Mouse (Mus musculus) heart, adult 18-20 months (tissue): ENCODE measurements around the gene Atp11a. TPM values are rescaled to one million over a fixed set of nuclear protein-coding genes. Genes with fewer than 3 reads are reported as not detected.

Experiments used
- DNase-seq, 2 experiments: peaks; one replicate each; pipeline ENCODE4 v3.0.0; 2021 to 2022; ENCODE audit warnings: mixed read lengths in 1 of 2
- long read RNA-seq, 2 experiments: library from polyadenylated mRNA; stranded (forward); transcript quantifications; one replicate each; pipeline ENCODE4 v2.0.0; 2021
- total RNA-seq, 2 experiments: library from RNA; stranded (reverse); gene quantifications; 2 replicates each; pipeline ENCODE4 v1.2.3; 2021

The Atp11a gene
- 10 to 100 TPM; 78.9 to 88.1 TPM for total RNA-seq
- long read RNA-seq, experiment 1, partial matches to known transcripts, result 18 of 20 reads
- long read RNA-seq, experiment 1, other reads (novel, unspliced or antisense), result 2 of 20 reads
- long read RNA-seq, experiment 2, partial matches to known transcripts, result 11 of 12 reads
- long read RNA-seq, experiment 2, other reads (novel, unspliced or antisense), result 1 of 12 reads

DNA sequence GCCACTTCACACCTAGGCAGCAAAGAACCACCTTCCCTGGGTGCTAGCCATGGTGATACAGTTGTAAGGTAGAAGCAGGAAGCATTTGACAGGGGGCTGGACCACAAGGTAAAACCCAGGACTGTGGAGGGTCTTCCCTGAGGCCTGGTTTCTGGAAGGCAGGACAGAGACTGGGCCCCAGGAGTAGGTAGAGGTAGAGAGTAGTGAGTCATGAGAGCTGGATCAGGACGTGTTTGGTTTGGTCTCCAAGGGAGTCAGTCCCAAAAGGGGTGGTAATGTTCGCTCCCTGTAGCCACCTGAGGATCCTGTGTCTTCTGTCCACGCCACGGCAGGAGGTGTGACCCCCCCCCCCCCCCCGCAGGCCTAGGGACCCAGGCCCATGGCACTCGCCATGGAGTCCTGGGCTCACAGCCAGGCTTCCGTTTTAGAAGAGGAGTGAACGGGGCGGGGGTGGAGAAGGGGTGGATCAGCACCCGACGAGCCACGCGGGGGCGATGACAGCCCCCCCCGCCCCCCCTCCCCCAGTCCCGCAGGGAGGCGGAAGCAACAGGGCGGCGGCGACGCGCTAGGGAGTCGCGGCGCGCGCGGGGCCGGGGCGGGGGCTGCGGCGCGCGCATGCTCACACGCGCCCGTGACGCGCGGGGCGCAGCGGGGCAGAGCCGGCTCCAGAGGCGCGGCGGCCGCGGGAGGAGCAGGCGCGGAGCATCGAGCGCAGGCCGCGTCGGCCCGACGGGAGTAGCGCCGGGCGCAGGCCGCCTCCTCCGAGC lies at the start of gene Atp11a:
Gene Atp11a (plus strand): TSS at position 624 of the 767 bp plus-strand sequence.
- peak; percentile 72 to 81 for DNase-seq

DNA sequence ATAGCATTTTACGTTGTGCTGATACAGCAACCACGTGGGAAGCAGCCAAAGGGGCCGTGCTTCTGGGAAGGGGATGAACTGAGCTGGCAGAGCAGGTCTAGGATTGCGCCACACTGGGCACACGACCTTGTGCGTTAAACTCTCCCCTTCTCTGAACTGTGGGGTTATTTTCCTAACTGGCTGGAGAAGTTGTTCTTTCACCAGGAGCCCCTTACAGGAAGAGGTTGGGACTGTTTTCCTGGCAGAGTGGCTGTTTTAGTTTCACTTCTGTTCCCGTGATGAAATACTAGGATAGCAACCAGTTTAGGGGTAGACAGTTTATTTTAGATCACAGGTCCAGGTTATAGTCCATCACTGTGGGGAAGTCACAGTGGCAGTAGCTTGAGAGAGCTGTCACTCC lies 45.2 kb upstream of the Atp11a start:
- no peak for DNase-seq

DNA sequence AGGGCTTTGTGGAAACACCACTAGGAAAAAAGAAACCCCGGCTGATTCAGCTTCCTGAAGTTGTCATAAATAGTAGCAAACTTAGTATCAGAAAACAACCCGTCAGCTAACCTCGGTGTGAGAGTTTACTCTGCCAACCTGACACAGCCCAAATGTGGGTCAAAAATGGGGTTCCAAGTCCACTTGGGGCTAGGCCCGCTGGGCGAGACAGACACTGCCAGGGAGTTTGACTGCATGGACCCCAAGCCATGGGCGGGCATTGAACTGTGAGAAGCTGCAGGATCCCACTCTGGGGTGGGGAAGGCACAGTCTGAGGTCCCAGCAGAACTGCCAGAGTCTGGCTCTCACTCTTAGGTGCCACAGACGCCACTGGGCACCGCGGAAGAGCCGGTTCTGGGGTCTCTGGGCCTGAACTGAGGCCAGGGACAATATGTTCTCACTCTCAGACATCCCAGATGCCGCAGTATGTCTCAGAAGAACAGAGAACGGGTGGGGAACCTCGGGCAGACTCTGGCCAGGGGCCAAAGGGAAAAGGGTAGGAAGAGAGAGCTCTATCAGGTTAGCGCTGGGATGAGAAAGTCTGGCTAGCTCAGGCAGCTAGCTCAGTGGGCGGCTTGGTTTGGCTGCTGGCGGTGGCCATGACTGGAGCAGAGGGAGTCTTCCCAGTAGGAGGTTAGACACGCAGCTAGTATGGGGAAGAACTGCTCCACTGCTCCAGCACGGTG lies 40.8 kb upstream of the Atp11a start:
- DNase-seq, result no peak

DNA sequence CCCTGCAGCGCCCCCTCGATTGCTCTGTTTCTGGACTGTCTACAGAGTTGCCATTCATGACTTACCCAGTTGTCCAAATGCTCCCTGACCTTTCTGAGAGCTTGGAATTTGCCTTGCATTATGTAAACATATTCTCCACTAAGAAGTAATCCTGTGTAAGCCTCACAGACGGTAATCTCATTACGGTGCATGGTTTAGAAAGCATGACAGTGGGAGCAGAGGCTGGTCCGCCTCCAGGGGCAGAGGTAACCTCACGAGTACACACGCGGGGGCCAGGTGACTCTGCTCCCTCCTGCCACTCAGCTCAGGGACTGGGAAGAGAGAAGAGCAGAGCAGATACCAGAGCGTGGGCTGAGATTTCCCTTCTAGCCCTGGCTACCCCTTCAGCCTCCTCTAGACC lies 37.7 kb upstream of the Atp11a start:
- DNase-seq, result no peak

GRCm38 (mm10) chr8:12728644-12729043 lies 28.2 kb upstream of the Atp11a start:
- DNase-seq, result no peak

DNA sequence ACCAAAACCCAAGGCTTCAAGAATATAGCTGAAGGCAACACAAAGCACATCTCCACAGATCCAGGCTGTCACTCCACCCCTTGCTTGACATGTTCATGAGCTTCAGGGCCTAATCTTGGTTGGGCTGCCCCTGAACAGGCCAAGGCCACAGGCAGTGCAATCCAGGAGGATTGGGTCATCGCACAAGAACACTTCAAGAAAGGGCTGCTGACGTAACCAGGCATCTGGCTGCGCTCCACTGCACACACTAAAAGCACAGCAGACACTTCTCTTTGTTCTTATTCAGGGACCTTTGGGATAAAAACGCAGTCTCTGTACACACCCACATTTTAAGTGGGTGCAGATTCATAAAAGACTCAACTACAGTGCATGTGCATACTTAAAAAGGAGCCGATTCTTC lies 26.0 kb upstream of the Atp11a start:
- peak in 1 of 2 experiments; percentile 16 for DNase-seq

DNA sequence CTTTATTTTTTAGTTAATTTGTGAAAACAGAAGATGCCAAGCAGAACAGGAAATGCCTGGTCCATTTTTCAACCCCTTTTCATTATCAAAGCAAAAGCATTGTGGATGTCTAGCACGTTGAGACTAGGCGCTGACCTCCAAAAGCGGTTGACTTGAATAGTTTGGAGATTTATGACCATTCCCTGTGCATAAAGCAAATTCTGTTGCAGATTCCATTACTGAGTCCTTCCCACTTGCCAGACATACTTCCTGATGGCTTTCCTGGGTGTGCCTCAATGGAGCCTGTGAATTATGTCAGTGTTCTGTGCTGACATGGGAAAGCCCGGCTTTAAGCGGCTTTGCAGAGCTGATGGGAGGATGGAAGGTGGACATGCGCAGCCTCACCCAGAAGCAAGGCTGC lies 24.4 kb upstream of the Atp11a start:
- no peak for DNase-seq

DNA sequence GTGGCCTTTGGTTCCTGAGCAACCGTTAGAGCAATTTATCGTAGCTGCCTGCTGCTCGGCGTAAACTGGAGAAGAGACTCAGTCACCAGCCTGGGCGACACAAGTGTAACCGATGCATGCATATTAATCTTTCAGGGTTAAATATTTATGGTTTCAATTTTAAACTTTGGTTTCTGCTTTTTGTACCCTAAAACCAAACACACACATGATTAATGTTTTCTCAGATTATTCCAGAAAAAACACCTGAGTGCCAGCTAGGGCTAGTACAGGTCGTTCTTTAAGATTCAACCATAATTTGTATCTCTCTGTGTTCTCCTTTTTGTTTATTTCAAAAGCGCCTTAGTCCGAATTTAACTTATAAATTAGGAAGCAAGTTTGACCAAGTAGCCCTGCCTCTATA lies 17.7 kb upstream of the Atp11a start:
- DNase-seq, result no peak

DNA sequence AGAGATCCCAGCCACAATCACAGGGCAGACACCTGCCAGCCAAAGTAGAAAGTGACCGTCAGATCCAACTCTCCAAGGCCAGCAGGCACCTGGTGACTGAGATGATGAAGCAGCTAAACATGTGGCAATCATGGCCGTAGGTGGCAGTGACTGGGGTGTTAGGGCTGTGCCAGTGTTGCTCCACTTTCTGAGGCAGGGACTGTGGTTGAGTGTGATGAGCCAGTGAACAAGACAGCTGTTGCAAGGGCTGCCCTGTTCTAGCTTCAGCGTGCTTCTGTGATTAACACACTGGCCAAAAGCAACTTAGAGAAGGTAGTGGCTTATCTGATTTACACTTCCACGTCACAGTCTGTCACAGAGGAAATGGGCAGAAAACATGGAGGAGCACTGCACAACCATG lies 13.4 kb upstream of the Atp11a start:
- DNase-seq, result no peak

DNA sequence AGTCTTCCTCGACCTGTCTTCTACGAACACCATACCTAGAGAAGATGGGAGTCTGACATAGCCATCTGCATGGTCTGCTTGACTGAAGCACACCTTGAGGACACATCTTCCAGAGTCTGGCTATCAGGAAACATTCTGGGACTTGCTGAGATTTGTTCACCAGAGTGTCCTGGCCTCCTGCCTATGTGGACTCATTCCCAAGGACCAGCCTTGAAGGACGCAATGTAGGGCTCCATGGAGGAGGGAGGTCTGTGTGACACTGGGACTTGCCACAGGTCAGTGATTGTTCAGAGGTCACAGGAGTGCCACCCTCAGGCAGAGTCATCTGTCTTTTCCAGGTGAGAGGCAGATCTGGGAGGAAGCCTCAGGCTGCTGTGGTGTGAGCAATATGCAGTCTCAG lies 8.6 kb upstream of the Atp11a start:
- no peak for DNase-seq

- DNase-seq, result no peak
Measured at GRCm38 (mm10) chr8:12749116-12749515, 7.7 kb upstream of the Atp11a start.

DNA sequence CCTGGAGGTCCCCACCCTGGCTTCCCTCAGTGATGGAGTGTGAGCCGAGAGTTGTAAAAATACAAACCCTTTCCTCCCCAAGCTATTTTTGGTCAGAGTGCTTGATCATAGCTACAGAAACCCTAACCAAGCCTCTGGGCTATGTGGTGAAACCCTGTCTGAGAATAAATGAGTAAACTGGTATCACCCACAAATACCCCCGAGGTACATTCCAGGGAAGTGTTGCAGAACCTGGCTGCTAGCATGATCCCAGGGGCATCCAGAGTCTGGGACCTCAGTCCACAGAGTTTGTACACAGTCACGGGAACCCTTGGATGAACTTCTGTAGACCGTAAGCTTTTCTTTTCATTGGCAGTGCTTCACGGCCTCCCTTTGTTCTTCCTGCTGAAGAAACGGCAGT lies 3.8 kb upstream of the Atp11a start:
- DNase-seq, result no peak

DNA sequence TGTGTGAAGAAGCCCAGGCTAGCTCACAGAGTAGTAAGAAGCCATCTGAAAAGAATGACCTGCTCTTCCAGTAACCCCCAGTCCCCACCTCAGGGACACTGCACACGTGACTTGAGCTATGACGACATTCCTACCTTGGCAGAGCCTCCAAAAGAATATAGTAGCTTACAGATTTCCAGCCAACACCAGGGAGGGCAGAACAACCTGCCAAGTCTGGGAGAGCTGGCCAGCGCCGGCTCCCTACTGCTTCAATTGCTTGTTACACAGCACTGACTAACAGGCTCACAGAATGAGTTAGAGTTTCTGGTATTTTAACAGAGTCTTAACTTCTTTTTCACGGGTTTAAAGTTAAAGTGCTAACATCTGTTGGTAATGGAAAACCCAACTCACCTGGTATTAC lies 2.7 kb upstream of the Atp11a start:
- no peak for DNase-seq

DNA sequence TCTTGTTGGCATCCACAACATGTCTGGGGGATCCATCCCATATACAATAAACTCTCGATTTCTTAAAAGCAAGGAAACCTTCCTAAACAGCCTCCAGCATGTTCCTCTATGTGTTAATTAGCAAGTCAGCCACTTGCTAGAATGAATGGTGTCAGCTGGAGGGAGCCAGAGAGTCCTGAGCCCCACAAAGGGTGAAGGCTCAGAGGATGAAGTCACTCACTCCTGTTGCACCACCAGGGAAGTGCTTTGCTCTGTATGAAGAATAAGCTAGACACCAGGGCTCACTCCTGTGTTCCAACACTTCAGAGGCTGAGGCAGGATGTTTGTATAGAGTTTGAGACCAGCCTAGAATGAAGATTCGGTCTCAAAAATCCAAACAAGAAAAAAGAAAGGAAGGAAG lies 1.5 kb upstream of the Atp11a start:
- peak; percentile 55 to 61 for DNase-seq

- DNase-seq, result no peak
Measured at GRCm38 (mm10) chr8:12755826-12756225, 988 bp upstream of the Atp11a start.

- peak in 1 of 2 experiments; percentile 60 for DNase-seq
Measured at GRCm38 (mm10) chr8:12757231-12757940, 572 bp downstream of the Atp11a start.

DNA sequence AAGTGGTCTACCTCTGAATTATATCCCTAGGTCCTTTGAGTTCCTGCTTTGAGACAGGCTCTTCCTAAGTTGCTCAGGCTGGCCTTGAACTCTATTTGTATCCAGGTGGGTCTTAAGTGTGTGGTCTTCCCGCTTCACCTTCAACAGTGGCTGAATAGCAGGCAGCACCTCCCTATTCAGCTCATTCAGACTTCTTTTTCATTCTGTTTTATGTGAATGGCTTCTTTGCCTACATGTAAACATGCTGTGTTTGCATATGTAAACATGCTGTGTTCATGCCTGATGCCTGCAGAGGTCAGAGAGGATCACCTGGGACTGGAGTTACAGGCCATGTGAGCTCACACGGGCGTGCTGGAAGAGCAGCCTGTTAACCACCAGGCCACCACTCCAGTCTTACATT lies 3.1 kb downstream of the Atp11a start:
- no peak for DNase-seq

DNA sequence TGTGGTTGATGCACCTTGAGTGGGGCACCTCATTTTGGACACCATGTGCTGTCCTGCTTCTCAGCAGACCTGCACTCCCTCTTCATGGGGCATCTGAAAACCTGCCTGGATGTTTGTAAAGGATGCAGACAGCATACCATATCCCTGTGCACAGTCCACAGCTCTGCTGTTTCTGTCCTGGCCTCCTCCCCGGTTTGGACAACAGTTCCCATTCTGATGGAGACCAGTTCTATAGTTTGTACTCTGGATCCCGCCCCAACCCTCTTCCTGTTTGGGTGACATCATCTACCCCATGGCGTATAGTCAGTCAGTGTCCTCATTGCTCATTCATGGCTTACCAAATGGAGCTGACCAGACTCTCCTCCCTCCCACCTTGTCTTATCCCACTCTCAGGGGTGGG lies 5.1 kb downstream of the Atp11a start:
- no peak for DNase-seq

- DNase-seq, result peak in 1 of 2 experiments; percentile 20
Measured at GRCm38 (mm10) chr8:12763565-12764108, 6.8 kb downstream of the Atp11a start.

- DNase-seq, result no peak
Measured at GRCm38 (mm10) chr8:12764971-12765370, 8.2 kb downstream of the Atp11a start.

GRCm38 (mm10) chr8:12767176-12767575 lies 10.4 kb downstream of the Atp11a start:
- no peak for DNase-seq

- DNase-seq, result no peak
Measured at GRCm38 (mm10) chr8:12768747-12769146, 11.9 kb downstream of the Atp11a start.
